Mouse (Mus musculus) brain, adult 2 months (tissue): ENCODE results near the gene Endod1.
A peak's percentile ranks its signal among the peaks of the same experiment; 100 is the strongest.

Experiments used
- DNase-seq: peaks from one replicate; pipeline ENCODE4 v3.0.0; 2011; ENCODE audit warnings: low read depth, low spot score

The Endod1 gene

DNA sequence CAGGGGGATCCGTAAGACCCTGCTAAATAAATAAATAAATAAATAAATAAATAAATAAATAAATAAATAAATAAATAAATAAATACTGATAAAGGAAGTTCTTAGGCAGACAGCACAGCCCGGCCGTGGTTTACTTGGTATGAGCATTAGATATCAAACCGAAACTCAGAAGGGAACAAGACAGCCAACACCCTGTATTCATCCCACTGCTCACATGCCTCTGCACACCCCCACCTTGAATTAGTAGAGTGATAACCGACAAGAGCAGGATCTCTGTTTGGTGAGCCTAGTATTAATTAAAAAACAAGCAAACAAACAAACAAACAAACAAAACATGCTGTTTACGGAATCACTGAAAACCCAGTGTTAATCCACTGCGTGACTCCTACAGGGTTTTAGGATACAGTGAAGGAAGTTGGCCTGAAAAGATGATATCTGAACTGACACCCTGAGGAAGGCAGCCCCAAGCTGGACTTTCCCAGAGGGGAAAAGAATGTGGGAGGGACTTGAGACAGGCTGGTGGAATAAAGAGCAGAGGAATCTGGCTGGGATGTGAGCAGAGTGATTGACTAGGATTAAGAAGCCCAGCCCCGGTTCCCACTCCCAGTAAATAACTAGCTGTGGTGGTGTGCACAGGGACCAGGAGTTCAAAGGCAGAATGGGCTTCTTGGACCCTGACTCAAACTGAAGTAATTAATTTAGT, at the start of gene Endod1:
Gene Endod1 (minus strand): TSS at position 155 of the 703 bp plus-strand sequence.
- peak; percentile 71 for DNase-seq

DNA sequence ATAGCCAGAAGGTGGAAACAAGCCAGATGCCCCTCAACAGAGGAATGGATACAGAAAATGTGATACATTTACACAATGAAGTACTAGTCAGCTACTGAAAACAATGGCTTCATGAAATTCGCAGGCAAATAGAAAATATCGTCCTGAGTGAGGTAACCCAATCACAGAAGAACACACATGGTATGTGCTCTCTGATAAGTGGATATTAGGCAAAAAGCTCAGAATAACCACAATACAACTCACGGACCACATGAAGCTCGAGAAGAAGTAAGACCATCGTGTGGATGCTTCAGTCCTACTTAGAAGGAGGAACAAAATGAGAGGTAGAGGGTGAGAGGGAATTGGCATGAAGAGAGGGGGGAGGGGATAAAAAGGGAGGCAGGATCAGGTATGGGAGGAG, 27.8 kb upstream of the Endod1 start:
- no peak for DNase-seq

DNA sequence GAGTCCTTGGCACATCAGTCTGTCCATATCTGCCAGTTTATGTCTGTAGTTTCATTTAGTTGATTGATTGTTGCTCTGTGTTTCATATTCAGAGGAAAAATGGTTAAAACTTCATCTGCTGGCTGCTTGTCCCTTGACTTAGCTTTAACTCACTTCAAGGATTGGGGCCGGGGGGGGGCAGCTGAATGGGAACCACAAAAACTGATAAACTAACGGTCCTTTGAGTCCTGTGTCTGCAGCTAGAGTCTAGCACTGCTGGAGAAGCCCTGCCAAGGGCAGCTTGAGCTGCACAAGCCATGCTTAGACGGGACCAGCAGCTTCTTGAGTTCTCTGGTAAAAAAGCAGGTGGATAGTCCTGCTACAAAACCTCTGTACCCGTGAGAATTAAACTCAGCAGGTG, 26.7 kb upstream of the Endod1 start:
- no peak for DNase-seq

DNA sequence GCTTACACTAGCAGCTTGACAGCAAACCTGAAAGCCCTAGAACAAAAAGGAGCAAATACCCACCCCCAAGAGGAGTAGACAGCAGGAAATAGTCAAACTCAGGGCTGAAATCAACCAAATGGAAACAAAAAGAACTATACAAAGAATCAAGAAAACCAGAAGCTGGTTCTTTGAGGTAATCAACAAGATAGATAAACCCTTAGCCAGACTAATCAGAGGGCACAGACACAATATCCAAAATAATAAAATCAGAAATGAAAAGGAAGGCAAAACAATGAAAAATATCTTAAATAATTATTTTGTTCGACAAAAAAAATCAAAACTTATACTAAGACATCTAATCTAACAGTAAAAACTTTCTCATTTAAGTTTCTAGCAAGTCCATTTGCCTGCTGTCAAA, 24.7 kb upstream of the Endod1 start:
- no peak for DNase-seq

DNA sequence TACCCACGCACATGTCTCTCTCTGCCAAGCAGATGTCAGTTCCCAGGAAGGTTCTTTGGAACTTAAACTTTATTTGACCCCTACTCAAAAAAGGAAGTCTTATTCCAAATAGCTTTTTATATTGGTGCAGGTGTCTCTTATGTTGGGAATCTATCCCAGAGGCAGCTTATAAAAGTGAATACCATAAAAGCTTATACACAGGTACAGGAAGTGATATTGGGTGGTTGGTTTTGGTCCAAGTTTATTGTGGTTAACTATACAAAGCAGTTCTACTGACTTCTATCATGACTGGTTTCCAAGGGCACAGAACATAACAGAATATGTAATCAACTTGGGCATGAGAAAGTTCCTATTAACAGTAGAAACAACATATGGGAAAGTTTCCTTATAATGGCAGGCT, 20.8 kb upstream of the Endod1 start:
- DNase-seq = no peak

DNA sequence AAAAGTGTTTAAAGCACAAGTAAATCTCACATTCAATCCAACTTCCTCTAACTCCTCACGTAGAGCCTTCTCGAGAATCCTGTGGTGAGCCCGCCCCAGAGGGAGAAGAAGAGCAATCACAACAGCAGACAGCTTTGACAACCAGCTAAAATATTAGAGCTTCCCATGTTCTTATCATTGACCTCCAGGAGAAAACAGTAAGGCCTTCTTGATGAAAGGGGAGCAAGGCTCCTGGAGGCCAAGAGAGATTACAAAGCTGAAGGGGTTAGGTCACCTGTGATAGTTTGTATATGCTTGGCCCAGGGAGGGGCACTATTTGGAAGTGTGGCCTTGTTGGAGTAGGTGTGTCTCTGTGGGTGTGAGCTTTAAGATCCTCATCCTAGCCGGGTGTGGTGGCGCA, 19.1 kb upstream of the Endod1 start:
- no peak for DNase-seq

DNA sequence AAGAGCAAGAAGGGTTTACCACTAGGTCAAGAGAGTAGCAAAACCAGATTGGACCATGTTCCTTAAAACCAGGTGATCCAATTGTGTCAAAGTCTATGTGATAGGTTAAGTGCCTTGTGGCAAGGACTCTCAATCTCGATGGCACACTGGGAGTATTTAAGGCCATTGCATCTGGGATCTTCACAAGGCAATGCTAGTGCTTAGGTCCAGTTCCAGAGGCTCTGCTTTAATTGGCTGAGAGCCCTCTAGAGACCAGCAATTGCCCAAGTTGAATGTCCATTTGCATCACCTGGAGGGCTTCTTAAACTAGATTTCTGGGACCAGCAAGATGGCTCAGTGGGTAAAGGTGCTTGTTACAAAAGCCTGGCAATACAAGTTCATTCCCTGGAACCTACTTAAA, 17.6 kb upstream of the Endod1 start:
- no peak for DNase-seq

DNA sequence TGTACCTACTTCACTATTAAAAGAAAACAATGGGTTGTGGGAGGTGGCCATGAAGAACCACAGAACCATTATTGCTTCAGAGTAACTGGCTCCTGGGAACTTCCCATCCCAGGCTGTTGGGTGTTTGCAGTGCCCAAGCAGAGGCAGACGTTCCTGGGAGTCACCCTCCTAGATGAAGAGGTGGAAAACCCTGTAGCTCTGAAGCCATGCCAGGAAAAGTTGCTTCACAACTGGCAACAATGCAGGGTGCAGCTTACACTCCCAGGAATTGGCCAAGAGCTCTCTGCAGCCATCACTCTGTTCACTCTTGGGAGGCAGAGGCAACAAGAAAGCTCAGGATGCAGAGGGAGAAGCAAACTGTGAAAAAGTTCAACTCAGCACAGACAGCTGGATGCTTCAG, 16.8 kb upstream of the Endod1 start:
- no peak for DNase-seq

DNA sequence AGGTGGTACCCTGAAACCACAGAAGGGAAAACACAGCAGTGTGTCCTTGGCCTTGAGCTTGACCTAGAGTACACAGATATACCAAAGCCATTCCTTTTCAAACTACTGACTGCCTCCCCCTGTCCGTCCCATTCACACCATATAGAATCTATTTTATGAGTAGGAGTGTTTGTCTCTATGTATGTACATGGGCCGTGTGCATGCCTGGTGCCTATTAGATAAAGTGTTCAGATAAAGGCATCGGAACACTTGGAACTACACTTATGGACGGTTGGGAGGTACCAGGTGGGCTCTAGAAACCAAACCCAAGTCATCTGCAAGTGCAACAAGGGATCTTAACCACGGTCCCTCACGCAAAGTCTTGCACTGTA, 16.1 kb upstream of the Endod1 start:
- no peak for DNase-seq

DNA sequence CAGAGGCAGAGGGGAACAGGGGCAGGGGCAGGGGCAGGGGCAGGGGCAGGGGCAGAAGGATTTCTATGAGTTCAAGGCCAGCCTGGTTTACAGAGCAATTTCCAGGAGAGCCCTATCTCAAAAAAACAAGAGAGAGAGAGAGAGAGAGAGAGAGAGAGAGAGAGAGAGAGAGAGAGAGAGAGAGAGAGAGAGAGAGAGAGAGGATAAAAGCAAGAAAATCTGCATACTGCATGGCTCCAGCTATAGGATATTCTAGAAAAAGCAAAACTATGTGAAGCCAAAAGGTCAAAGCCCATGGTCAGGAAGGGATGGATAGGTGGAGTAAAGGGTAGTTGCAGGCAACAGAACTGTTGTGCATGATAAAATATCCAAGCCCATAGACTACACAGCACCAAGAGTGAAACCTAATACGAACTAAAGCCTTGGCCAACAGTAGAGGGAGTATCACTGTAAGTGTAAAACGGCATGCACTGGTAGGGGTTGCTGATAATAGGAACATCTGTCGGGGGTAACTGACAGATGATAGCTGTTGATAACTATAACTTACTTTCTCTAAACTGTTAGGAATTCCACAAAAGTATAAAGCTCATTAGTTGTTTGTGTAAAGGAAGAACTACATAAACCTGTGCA, 15.6 kb upstream of the Endod1 start:
- no peak for DNase-seq

DNA sequence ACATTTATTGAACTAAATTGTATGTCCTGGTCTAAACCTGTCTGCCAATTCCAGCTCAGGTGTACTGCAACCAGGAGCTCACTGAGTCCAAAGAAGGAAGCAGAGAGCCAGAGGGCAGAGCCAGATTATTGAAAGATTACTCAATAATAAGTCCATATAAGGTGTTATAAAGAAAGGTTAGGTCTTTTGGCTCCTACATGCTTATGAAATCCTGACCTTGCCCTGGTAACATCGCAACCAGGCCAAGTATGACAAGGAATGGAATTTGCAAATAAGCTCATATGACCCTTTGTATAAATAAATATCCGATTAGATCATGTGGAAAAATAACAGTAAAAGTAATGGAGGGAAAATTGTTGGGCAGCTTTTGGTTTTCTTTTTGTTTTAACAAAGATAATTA, 14.8 kb upstream of the Endod1 start:
- no peak for DNase-seq

DNA sequence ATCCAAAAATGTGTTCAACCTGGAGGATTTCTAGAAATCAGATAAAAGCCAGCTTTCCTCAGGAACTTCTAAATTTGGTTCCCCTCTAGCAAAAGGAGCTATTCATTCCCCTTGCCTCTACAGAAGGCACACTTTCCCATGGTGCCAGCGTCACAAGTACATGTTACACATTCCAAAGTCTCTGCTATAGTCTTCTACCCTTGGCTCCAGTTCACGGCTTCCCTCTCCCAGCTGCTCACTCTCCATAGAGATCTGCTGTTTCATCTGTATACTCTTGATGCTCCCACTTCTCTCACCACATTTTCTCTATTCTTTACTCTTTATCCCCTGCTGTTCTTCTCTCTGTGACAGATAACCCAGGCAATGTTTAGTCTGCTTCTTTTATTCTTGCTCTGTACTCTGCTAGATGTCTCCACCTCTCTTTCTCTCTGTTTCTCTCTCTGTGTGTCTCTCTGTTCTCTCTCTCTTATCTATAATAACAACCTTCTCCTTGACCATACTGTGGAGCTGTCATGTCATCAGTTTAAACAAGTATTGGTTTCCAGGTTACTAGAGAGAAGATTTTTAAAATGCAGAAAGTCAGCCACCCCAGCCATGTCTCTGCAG, 13.8 kb upstream of the Endod1 start:
- DNase-seq = peak; percentile 76

DNA sequence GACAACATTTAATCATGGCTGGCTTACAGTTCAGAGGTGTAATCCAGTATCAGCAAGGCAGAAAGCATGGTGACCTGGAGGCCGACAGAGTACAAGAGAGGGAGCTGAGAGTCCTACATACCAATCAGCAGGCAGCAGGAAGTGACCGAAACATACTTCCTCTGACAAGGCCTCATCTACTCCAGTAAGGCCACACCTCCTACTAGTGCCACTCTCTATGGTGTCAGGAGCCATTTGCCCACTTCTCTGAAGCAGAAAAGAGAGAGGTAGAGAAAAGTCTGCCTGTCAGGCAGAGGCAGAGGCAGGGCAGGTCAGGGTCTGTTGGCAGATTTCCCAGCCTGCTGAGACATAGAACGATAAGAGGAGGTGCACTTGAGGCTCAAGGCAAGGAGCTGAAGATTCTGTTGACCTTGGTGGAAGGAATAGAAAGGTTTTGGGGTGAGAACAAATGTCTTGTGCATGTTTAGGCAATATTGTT, 10.6 kb upstream of the Endod1 start:
- no peak for DNase-seq

DNA sequence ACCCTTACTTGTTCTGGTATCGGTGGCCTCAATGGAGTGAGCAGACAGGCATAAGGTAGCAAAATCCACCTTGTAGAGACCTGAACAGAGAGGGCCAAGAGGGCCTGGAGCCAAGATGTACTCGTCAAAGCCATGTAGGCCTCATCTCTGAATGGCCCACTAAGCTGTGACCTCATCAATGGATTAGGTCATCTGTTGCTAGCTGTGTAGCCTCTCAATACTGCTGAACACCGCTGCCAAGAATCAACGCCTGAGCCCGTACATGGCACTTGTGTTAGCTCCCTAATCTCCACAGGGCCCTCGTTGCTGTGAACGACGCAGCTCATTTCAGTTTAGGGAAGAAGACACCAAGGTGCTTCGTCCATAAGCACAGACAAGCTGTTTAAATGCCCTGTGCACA, 10.0 kb upstream of the Endod1 start:
- peak; percentile 63 for DNase-seq

DNA sequence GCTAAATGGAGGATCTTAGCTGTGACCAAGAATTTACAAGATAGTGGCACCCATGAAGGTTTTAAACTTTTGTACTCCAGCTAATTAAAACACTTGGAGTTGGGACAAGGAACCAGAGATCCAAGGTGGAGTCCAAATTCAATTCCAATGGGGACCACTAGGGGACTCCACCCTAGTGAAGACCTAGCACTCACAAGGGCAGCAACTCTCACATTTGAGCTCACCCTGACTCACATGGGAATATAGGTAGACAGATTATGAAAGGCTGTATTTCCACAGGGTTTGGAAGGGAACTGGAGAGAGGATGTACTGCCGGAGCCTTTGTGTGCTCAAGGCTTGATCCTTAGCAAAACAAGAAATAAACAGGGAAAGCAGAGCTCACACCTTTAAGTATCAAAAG, 9.0 kb upstream of the Endod1 start:
- peak; percentile 38 for DNase-seq

DNA sequence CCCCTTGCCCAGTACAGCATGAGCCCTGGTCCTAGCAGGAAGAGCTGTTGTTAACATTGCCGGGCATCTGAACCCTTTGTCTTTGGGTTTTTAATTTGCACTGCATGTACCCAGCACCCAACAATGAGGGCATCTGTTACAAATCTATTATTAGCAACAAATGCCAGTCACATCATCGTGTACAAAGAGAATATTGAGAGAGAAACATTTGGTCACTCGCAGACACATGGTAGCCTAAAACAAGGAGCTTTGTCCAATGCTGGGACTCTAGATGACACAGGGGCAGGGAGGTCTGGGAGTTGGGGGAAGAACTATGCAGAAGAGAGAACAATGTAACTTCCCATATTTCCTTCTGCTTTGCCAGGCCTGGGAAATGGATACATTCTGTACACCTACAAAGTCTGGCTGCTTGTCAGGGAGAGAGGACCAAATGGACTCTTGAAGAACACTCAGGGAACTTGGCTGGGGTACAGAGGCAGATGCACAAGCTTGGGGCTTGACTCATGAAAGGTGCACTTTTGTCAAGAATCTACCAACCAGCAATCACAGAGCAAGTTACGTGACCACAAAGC, 7.8 kb upstream of the Endod1 start:
- peak; percentile 95 for DNase-seq

DNA sequence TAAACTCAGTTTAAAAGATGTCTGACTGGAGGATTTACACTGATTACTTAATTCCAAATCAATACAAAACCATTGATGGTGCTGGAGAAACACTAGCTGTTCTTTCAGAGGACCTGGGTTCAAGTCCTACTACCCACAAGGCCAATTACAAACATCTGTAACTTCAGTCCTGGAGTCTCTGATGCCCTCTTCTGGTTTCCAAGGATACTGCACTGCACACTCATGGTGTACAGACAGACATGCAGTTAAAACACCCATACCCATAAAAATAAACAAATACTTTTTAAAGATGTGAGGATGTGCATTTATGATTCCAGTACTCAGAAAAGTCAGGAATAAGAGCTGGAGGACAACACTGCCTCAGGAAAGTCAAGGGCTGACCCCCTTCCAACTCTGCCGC, 6.7 kb upstream of the Endod1 start:
- no peak for DNase-seq

DNA sequence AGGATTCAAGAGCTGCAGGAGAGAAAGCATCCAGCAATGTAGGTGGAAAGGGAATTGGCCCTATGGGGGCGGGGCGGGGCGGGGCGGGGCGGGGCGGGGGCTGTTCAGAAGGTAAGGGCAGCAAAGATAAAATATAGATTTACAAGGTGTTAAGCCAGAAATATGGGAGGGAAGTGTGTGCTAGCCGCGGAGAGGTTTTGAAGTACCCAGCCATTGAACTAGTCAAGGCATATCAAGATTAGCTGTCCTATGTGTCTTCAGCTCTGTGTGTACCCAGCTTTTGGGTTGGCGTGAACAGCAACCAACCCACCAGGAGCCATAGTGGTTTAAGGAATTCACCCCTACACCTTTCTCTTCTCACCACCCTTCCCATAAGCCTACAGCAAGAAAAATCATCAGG, 5.5 kb upstream of the Endod1 start:
- DNase-seq = no peak

DNA sequence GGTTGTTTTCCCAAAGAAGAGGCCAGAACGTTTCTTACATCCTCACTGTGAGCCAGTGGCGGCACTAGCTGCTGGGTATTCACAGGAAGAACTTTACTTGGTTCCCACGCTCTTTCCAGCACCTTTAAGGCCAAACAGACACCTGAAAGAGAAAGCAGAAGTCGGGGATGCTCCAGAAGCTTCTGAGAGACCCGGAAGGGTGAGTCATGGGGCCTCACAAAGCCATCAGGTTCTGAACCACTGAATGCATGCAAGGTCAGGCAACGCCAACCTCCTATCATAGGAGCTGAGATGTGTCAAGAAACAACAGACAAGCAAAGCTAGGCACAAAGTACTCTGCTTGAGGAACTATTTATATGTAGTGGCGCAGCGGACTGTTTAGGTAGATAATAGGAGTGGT, 4.4 kb upstream of the Endod1 start:
- DNase-seq = no peak

DNA sequence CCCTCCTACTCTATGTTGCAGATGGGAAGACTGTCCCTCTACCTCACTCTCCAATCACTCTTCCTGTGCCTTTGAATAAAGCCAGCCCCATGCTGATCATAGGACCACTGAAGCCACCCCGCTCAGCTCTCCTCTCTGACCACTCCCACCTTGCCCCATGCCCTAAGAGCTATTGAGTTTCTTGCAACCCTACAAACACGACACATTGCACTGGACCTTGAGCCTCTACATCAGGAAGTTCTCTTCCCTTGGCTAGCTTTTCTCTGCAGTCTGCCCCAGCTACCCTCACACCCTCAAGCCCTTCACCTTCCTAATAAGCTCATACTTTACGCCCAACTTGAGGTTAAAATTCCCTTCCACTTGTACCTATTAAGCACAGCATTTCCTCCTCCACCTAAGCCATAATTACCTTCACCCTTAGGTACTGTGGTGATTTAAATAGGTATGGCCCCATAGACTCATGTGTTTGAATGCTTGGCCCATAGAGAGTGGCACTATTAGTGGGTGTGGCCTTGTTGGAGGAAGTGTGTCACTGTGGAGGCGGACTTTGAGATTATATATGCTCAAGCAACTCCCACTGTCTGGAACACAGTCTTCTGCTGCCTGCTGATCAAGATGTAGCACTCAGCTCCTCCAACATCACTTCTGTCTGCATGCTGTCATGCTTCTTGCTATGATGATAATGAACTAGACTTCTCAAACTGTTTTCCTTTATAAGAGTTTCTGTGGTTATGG, 2.0 kb upstream of the Endod1 start:
- DNase-seq = no peak

DNA sequence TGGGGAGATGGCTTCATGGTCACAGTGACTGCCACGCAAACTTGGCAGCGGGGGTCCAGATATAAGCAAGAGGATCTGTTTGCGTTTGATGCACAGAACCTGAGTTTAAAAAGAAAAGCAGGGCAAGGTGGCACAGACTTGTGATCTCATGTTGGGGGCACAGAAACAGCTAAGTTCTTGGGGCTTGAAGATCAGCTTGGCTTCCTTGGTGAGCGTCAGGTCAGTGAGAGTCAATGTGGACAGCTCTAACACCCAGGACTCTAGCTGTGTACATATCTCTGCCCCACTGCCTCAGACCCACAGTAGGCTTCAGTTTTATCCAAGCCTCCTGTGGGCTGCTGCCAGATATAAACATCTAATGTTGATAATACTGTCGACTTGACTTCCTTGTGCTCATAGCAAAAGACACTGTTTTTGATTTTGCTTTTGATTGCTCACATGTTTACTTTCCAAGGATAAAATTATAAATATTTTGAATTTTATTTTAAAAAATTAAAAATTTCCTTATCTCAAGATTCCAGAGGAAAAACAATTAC, 1.0 kb upstream of the Endod1 start:
- no peak for DNase-seq
